Mouse (Mus musculus) left cerebral cortex, postnatal 25 days (tissue): Measurements from ENCODE around the gene Adk. TPM values are rescaled to one million over a fixed set of nuclear protein-coding genes. Genes with fewer than 3 reads are reported as not detected.

Experiments used
- DNase-seq, 2 experiments: peaks; one replicate each; pipeline ENCODE4 v3.0.0; 2022; ENCODE audit warnings: low spot score in 2 of 2, mixed read lengths in 1 of 2
- intact Hi-C: fragments of 180-260 bp; cut with DNase I; formaldehyde crosslinking; loops from one replicate; pipeline ENCODE4 v1.15.1; 2025
- total RNA-seq, 2 experiments: library from RNA; stranded (reverse); gene quantifications; 2 replicates each; pipeline ENCODE4 v1.2.3; 2021

Gene Adk
- total RNA-seq, 2 experiments from 2014 or later = 66.5 to 76.3 TPM

- intact Hi-C loops = no loop called here
- DNase-seq = no peak
Measured at GRCm38 (mm10) chr14:21489116-21489485, 436.7 kb downstream of the Adk start.

- DNase-seq = no peak
- intact Hi-C loops = loop anchor here (5.0 kb wide), 1 partner anchor 178 kb away; no protein-coding TSS in a partner anchor
Measured at GRCm38 (mm10) chr14:21490141-21490540, 437.8 kb downstream of the Adk start.

Other genes with a start within 250 kb of the Adk start
- 1 to 10 TPM; 5.9 to 7.8 TPM for gene Plau, start 215.9 kb upstream of the Adk start, total RNA-seq
- 10 to 100 TPM; 24.0 to 24.7 TPM for gene Vcl, start 123.2 kb upstream of the Adk start, total RNA-seq
- 10 to 100 TPM; 69.6 to 70.4 TPM for gene Ap3m1, start 66 bp upstream of the Adk start, total RNA-seq